Mouse (Mus musculus) cerebellum, postnatal 4 days (tissue): ENCODE results near the gene Csnk1g2.
"Not testable (repeated sequence)": the region's sequence is repeated elsewhere in the genome, so short reads cannot be mapped to it uniquely, and the experiment has no call there.

Experiments used
- DNase-seq, 2 experiments: peaks; one replicate each; pipeline ENCODE4 v3.0.0; 2022; ENCODE audit warnings: low spot score in 2 of 2, mixed read lengths in 1 of 2

Csnk1g2 gene

DNA sequence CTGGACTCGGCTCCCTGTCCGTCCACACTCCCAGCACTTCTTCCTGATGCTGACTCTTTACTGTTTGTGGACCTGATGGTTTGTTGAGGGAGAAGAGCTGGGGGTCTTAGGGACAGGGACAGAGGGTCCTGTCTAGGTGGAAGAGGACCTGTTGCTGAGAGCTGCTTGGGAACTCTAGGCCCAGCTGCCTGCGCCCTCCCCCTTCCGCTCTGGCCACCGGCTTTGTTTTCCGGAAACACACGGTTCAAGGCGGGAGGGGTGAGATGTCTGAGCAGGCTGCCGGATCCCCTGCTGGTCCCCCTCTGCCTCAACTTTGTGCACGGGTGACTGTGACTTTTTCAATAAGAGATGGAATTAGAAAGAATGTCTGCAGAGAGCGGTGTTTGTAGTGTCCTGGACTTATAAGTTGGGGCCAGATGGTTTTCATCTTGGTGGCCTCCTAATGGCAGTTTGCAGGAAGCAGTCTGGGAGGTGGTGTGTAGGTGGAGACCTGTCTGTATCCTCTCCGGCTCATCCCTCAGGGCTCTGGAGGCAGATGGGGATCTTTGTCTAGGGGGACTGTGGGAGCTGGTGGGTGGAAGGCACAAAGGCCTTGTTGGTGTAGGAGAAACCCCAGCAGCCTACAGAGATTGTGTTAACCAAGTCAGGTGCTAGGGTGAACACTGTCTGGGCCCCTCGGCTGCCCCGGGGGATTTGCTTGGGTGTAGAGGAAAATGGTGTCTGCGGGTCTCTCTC, 986 bp downstream of the Csnk1g2 start:
- DNase-seq: peak in 1 of 2 experiments; percentile 43

DNA sequence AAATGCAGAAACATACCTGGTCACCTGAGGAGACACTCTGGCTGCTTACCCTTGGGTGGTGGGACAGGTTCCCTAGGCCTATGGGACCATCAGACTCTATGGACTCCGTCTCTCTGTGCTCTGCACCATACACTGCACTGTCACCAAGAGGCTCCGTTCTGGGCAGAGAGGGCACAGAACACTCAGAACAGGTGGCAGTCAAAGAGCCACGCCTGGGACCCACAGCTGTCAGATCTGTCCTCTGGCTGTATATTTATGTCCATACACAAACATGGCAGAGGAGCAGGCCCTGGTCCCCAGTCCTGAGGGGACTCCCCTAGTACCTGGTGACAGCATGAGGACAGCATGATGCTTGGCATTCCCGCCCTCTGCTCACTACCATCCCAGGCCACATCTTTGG, 3.1 kb downstream of the Csnk1g2 start:
- DNase-seq: no peak

DNA sequence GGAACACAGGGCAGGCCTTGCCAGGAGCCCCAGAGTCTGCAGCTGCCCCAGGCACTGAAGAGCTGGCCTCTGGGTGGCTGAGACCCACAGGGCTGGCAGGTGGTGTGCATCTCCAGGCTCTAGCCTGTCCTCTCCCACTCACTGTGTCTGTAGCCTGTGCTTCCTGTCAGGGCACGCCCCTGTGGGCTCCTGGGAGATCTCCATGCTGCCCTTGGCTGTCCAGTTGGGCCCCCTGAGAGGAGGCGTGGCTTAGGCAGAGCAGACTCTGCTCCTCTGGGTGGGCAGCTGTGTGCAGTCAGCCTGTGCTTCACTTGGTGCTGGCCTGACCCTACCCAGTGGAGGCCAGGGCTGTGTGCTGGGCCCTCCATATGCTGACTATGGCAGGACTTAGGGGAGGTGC, 5.0 kb downstream of the Csnk1g2 start:
- no peak for DNase-seq

DNA sequence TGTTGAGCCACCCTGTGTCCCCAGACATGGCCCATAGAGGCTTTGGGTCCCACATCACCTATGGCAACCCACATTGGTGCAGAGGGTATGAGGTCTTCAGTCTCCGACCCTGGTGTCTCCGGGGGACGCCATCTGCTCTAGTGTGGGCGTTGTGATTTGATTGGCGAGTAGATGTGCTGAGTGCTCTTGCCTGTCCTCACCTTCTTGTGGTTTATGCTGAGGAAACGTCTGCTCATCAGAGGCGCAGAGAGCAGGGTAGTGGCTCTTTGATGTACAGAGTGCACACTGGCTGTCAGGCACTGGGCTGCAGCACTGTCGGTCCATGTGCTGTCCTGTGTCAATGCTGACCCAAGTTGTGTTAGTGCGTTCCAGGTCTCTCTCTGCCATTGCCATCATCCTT, 6.3 kb downstream of the Csnk1g2 start:
- no peak for DNase-seq

DNA sequence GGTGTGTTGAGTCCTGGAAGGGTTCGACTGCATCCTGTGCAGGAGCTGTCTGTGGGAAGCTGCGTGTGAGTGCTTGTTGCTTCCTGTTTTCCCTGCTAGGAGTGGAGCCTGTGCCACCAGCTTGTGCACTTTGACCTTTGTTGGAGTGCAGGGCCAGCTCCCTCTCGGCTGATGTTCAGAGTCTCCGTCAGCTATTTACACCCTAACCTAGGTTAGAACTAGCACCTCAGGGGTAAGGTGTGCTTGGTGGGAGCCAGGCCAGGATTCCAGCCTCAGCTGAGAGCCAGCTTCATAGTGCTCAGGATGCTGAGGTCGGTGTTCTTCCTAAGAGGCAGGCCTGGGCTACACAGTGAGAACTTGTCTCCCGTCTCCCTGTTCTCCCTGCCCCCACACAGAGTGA, 12.7 kb downstream of the Csnk1g2 start:
- DNase-seq: no peak

DNA sequence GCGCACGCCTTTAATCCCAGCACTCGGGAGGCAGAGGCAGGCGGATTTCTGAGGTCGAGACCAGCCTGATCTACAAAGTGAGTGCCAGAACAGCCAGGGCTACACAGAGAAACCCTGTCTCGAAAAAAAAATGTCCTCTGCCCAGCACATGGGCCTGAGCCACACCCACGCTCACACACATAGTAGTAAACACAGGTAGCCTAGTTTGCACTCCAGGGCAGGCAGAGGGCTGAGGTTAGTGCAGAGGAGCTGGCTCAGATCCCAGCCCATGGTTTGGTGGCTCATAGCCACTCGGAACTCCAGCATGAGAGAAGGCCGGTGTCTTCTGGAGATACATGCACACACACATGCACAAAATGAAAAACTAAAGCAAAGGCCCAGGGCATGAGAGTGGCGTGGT, 24.3 kb downstream of the Csnk1g2 start:
- no peak for DNase-seq

DNA sequence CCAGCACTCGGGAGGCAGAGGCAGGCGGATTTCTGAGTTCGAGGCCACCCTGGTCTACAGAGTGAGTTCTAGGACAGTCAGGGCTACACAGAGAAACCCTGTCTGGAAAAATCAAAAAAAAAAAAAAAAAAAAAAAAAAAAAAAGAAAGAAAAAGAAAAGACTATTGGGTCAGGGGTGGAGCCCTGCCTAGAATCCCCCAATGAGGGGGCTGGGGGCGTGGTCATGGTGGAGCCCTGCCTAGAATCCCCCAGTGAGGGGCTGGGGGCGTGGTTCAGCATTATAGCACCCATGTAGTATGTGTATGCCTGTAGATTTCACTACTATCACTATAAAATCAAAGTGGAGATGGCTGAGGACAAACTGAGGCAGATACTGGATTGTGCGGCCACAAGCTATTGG, 27.3 kb downstream of the Csnk1g2 start:
- not testable (repeated sequence) for DNase-seq

DNA sequence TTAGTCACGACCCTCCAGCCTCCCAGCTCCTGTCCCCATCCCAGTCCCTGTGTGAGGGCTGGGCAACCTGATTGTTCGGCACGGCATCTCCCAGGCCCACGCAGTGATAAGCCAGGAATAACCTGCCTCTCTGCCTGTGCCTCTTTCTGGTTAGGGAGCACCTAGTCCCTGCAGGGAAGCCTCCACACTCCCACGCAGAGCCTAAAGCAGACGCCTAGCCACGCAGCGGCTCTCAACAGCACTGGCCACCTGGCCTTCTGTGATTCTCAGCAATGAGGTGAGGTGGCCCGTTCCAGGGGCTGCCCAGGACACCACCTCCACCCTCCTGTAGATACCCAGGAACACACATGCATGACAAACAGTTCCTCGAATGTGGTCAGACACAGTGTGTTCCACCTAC, 27.8 kb downstream of the Csnk1g2 start:
- no peak for DNase-seq

DNA sequence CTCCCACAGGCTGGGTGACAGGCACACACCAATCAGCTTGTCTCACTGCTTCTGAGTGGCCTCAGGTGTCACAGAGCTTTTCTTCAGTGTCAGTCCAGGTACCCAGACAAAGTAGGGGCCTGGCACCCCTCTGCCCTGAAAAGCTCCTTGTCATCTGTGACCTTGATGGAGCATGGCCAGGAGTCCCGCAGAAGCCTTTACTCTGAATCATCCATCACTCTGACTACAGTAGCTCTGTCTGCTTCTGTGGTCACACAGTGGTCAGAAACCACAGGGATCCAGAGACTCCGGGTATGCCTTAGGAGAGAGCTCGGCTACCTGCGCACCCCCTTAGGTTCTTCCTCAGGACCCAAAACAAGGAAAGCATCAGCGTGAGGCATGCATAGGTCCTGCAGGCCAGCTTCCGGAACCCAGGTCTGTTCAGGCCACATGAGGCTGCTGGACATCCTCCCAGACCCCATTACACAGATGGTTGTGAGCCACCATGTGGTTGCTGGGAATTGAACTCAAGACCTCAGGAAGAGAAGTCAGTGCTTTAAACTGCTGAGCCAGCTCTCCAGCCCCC, 30.6 kb downstream of the Csnk1g2 start:
- DNase-seq: no peak

DNA sequence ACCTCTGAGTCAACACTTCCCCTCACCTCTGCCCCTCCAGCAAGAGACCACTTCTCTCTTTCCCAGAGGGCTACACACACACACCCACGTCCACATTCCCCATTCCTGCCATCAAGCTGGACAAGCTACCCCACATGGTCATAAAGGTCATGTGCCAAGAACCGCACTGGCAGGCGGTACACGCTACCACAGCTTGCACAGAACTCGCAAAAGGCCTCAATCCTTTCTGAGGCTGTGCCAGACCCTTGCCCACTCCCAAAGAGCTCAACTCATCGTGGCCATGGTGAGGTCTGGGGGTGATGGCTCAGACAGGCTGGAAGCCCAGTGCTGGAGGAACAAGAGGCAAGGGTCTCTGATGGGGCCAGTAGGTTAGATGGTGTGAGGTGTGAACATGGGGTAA, 32.2 kb downstream of the Csnk1g2 start:
- DNase-seq: no peak

DNA sequence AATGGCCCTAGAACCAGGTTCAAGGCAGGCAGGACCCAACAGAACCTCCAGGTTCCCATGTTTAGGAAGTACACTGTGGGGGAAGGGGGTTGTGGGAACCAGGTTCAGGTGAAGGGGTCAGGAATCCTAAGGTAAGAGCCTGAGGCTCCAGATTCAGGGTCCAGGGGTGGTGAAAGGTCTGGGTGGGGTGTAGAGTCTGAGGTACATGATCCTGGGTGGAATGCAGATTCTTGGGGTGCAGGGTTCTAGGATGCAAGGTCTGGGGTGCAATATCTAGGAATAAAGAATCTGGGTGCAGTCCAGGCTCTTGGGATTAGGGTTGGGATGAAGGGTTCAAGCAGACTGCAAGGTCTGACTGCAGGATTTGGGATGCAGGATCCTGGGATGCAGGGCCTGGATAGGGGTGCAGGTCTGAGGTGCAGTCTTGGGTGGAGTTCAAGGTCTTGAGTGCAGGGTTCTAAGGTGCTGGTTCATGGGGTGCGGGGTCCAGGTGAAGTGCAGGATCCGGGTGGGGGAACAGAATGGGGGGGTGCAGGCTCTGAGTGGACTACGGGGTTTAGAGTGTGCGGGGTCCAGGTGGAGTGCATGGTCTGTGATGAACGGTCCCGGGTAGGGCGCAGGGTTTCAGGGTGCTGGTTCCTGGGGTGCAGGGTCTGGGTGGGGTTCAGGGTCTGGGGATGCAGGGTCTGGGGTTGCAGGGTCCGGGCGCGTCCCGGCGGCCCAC, 32.9 kb downstream of the Csnk1g2 start:
- DNase-seq: no peak

DNA sequence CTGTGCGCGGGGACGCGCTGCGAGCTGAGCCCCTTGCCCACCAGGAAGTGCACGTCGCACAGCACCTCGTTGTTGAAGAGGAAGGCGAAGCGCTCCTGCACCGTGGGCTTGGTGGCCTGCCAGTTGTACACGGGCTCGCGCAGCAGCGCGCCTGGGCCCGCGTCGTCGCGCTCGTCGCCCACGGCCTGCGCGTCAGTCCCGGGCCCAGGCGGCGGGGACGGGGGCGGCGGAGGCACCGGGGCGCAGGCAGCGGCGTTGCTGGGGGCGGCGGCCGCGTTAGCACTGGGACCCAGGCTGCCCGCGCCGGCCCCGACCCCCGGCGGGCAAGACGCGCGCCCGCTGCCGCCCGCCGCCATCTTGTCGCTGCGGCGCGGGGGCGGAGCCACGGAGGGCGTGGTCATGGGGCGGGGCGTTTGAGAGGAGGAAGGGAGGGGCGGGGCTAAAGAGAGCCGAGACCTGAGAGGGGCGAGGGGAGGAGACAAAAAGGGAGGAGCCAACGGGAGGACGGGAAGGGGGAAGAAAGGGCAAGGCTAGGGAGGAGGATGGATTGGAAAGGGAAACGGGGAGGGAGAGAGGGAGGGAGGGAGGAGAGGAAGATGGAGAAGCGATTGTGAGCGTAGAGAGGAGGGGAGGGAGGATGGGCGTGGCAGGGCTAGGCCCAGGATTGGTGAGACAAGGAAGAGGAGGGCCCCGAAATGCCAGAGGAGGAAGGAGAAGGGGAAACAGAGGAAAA, 33.7 kb downstream of the Csnk1g2 start:
- peak; percentile 86 to 99 for DNase-seq

DNA sequence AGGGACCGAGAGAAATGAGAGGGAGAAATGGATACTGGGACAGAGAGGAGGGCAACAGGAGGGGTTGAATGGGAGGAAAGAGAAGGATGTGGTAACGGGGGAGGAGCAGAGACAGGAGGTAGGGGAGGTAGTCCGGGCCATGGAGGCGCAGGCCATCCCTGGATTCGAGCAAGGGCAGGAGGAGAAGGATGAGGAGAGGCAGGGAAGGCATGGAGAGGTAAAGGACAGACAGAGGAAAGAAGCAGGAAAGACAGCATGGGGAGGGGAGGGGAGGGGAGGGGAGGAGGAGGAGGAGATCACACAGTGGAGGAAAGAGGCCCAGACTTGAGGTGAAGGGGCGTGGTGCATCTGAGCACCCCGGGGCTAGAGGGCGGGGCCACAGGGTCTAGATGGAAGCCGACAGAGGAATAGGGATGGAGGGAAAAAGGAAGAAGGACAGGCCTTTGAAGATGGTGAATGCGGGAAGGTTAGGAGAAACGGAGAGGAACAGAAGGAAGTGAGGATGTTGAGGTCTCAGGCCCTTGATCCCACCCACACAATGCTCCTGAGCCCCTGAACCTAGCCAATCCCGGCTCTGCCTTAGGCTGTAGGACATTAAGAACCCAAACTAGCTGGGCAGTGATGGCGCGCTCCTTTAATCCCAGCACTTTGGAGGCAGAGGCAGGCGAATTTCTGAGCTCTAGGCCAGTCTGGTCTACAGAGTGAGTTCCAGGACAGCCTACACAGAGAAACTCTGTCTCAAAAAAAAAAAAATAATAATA, 34.4 kb downstream of the Csnk1g2 start, which contains the start of gene Btbd2:
Gene Btbd2 (minus strand): TSS at position 209 of the 761 bp plus-strand sequence.
- DNase-seq: no peak

DNA sequence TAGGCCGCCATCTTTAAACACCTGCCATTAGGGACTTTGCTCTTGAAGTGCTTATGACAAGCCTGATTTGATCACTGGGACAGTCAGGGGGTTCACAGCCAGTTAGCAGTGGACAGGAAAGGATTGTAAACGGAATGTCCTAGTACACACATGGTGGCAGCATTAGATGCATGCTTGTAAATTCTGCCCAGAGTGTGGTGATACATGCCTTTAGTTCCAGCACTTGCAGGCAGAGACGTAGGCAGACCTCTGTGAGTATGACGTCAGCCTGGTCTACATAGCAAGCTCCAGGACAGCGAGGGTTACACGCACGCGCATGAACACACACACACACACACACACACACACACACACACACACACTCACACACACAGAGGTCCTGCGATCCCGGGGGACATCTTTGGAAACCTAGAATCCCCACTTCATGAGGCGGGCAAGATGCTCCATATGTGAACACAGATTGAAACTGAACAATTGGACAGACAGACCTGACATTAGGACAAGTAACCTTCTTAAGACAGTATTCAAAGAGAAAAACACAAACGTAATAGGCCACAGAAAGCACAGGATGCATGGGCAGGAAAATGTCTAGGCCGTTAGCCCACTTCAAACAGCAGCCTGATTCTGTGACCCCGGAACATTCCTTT, 35.7 kb downstream of the Csnk1g2 start:
- no peak for DNase-seq

DNA sequence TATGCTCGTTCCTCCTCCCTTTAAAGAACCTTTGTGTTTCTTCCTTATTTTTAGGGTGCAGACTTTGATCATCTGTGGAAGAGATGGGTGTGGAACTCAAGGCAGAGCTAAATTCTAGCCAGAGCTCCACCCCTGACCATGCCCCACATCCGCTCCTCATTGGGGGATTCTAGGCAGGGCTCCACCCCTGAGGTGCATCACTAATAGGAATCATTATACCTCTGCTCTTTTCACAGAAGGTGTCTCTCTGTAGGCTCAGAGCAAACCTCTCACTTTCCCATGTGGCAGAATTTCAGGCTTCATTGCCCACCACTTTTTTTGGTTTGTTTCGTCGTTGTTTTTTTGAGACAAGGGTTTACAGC, 36.2 kb downstream of the Csnk1g2 start:
- no peak for DNase-seq

DNA sequence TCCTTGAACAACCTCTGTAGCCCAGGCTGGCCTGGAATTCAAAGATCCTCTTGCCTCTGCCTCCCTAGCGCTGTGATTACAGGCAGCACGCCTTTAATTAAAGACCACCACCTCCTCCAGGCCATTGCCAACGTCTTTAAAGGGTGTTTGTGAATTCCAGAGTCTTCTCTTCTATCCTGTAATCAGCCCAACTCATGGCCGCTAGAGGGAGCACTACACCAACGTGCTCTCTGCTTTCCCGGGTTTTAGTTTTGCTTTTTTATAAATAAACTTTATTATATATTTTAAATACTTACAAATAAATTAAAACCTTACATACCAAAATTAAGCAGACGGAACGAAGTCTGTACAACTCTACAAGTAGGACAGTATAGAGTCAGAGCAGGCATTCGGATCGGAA, 36.6 kb downstream of the Csnk1g2 start:
- DNase-seq: peak; percentile 57 to 76

DNA sequence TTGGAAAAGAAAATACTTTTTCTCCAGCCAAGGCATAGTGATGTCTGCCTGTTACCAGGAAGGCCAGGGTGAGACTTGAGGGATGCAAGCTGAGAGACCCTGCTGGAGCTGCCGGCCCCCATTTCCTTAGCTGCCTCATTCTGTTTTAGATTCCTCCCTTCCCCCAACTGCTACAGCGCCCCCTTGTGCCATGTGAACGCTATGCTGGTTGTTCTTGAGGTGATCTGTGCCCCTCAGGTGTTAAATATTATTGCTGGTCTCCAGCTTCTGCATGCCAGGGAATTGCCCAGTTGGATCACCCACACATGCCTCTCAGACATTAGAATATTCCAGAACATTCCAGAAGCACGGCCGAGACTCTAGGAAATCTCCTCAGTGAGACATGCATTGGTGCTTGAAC, 38.5 kb downstream of the Csnk1g2 start:
- DNase-seq: no peak

DNA sequence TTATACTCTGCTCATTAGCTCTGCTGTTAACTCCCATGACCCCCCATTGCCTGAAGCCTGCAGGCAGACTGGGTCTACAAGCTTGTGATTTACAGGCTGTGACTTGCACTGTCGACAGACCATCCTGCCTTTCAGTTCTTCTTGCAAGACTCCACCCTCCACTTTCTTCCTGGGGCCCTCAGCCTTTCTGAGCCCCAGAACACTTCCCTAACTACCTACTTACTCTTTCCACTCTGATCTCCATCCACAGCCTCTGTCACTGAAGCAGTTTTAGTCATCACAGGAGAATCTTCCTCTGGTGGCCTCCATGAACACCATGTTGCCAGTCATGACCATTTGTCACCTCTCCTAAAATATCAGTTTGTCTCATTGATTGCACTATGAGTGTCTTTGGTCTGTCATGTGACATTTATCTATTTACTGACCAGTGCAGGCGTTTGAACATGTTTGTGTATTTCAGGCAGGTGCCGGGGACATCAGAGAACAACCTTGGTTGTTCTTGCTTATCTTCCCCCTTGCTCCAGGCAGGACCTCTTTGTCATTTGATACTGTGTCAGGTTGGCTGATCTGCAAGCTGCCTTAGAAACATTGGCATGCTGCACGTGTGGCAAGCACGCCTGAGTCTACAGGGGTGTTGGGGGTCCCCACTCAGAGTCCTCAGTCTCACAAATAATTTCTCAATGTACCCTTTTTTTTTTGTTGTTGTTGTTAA, 41.0 kb downstream of the Csnk1g2 start:
- no peak for DNase-seq

DNA sequence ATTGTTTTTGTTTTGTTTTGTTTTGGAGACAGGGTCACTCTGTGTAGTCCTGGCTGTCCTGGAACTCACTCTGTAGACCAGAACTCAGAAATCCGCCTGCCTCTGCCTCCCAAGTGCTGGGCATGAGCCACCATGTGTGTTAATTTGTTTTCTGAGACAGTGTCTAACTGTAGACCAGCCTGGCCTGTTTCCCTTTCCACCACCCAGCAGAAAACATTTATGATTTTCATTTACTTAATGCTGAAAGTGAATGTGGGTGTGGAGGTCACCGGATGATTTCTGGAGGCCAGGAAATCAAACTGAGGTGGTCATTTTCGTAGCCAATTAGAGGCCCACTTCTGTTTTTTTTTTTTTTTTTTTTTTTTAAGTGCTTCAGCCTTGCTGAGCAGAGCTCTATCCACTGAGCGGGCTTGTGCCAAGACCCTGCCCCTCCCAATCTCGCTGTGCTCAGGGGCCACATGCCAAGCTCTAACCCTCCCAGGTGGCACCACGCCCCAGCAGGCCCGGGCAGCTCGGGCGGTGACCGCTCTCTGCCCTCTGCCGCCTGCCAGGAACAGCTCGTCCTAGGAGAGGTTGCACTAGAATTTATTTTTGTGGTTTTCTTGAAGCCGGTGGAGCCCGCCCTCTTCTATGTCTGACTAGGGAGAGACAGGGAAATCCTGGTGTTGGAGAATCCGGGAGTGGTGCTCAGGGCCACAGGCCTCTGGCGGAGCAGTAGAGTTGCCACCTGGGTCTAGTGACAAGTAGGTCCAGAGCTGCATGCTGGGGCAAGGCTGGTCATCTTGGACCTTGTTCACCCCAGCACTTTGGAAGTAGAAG, 41.8 kb downstream of the Csnk1g2 start:
- DNase-seq: peak in 1 of 2 experiments; percentile 45

DNA sequence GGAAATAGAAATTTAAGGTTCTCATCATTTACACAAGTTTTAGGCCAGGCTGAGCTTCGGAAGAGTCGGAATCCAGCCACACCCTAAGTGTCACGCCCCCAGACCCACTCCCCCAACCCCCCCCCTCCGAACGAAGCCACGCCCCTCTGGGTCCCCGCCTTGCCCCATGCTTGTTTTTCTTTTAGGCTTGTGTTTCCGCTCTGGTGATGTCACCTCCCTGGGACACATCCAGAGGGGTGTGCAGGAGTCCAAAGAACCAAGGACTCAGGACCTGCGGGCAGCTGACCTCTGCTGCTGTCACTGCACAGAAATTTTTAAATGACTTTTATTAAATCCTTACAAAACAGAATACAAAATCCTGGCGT, 42.4 kb downstream of the Csnk1g2 start:
- no peak for DNase-seq
